Mouse (Mus musculus) olfactory bulb, adult 2 months (tissue): Measurements from ENCODE around the gene Ntmt1.

Experiments used
- CTCF ChIP-seq: fragments of 200-500 bp; IDR thresholded peaks from 2 replicates; pipeline ENCODE4 v1.5.1; 2012; ENCODE audit warnings: low read depth, mild to moderate bottlenecking, low read length, moderate library complexity; ENCODE audit not compliant: insufficient read depth
- POLR2A ChIP-seq: fragments of 200-500 bp; IDR thresholded peaks from 2 replicates; pipeline ENCODE4 v1.6.1; 2012; ENCODE audit warnings: mild to moderate bottlenecking, low read depth, low read length, moderate library complexity; ENCODE audit not compliant: insufficient read depth

DNA sequence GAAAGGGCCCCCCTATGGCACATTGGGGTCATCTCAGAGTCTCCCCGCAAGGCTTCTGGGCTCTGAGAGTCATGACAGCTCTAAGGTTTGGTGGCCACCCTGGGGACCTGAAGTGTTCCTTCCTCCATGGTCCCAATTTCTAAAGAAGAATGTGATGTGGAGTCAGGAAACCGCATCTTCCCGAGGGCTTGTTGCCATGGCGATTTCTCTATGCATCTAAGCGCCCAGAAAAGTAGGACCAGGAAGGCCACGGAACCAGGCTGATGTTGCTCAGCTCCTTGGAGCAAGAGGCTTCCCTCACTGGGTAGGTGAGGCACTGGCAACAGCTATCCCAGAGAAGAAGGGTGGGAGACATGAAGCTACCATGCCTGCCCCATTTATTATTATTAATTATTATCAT is 49.5 kb downstream of the Ntmt1 start:
- TF ChIP-seq CTCF (no peak), POLR2A (no peak)
